Mouse (Mus musculus): ENCODE measurements around the gene Gng8.

GRCm38 (mm10) chr7:16930850-16931249, 39.3 kb downstream of the Gng8 start:
- TF ChIP-seq CTCF (conservative IDR thresholded peaks at IDR 0.05; ENCODE audit: low read length) (peak; percentile 75), POU5F1 (IDR thresholded peaks at IDR 0.05; ENCODE audit: borderline replicate concordance, low read length) (no peak)

Data from E14TG2a.4 (cell line).